In the genomic region with DNA sequence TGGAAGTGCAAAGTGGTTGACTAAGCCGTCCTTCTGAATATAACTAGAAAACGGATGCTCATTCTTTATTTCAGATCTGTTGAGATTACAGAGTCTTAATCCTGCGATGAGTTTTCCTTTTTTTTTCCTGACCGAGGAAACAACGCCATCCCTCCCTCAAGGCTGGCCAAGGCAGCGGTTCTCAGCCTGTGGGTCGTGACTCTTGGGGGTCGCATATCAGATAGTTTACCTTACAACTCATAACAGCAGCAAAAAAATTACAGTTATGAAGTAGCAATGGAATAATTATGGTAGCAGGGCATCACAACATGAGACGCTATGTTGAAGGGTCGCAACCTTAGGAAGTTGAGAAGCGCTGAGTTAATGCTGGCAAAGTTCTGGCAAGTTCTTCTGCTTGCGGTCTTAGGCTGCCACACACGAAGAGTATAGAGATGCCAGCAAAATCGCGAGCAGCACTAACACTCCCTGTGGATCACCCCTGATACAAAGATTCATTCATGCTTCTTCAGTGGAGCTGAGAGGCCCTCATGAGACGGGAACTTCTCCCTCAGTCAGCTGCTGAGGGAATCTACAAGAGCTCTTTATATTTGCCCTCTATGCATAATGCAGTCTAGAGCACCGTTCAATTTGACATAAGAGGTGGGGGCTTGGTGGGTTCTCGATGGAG, we compare ENCODE assay signal across 9 mouse cellular contexts. TPM values are rescaled to one million over a fixed set of nuclear protein-coding genes. Genes with fewer than 3 reads are reported as not detected.
A peak's percentile ranks its signal among the peaks of the same experiment; 100 is the strongest.
DNase-seq lines count a peak whose midpoint lies in the region; ATAC-seq and TF ChIP-seq lines count a peak whose summit lies in the region.
"Had no signal": no experiment of that assay in that cellular context is flagged by ENCODE, and none has a peak within 500 bp of the region (broad histone marks: within the 10 kb centered on the region; RNA-seq: fewer than 3 reads in every experiment).

No protein-coding gene starts in this region.

- H3K79me2 ChIP-seq in heart, adult 2 months (replicated peaks; ENCODE audit: control insufficient read depth, insufficient read depth, low read length): no peaks in the 10 kb centered on the region
- peaks cover 44% of the 10 kb centered on the region for H3K79me2 ChIP-seq in CH12.LX (replicated peaks; ENCODE audit: control insufficient read depth, extremely low read depth, insufficient read depth, poor library complexity, severe bottlenecking)

- in situ Hi-C loops in CH12.LX (cut with MboI; ENCODE audit: low pct_ligation_motif_present, low pct_unique_long_range_greater_than_20kb, low sequenced_read_pairs): loop anchor here (5.0 kb wide), 1 partner anchor 107 kb away; no protein-coding TSS in a partner anchor

- no peaks in the 10 kb centered on the region for H3K9me3 ChIP-seq in CH12.LX (replicated peaks; ENCODE audit: low read length)
- H3K9me3 ChIP-seq in forebrain, embryonic 15.5 days: no peaks in the 10 kb centered on the region
- no peaks in the 10 kb centered on the region for H3K9me3 ChIP-seq in liver, embryonic 15.5 days (replicated peaks)

- ATAC-seq in forebrain, embryonic 15.5 days (replicated peaks): peak; percentile 65
- ATAC-seq in liver, embryonic 15.5 days (ENCODE audit: insufficient read depth): no peak

- 31% methylated on average over 18 of the region's 18 CpGs for WGBS in heart, adult 2 months
- WGBS in forebrain, embryonic 15.5 days: 46% methylated on average over 18 of the region's 18 CpGs
- 47% methylated on average over 18 of the region's 18 CpGs for WGBS in liver, embryonic 15.5 days (ENCODE audit: insufficient replicate concordance)

- no peaks in the 10 kb centered on the region for H3K36me3 ChIP-seq in heart, adult 2 months (ENCODE audit: control insufficient read depth, insufficient read depth, low read length)
- H3K36me3 ChIP-seq in CH12.LX (replicated peaks in 1 of 2; ENCODE audit: control insufficient read depth in 1 of 2, insufficient read depth in 1 of 2, low read length in 1 of 2): peaks cover 18 to 28% of the 10 kb centered on the region in 2 experiments
- H3K36me3 ChIP-seq in forebrain, embryonic 15.5 days: no peaks in the 10 kb centered on the region
- H3K36me3 ChIP-seq in liver, embryonic 15.5 days (replicated peaks): peaks cover 31% of the 10 kb centered on the region

- no peaks in the 10 kb centered on the region for H3K27me3 ChIP-seq in heart, adult 2 months (ENCODE audit: control insufficient read depth, insufficient read depth, low read length)
- no peaks in the 10 kb centered on the region for H3K27me3 ChIP-seq in CH12.LX (replicated peaks)
- no peaks in the 10 kb centered on the region for H3K27me3 ChIP-seq in forebrain, embryonic 15.5 days
- no peaks in the 10 kb centered on the region for H3K27me3 ChIP-seq in liver, embryonic 15.5 days

- peak overlapping the region; percentile 25 for H3K4me2 ChIP-seq in CH12.LX (ENCODE audit: insufficient read depth, low read depth, poor library complexity, severe bottlenecking)
- peak overlapping the region; percentile 44 for H3K4me2 ChIP-seq in forebrain, embryonic 15.5 days (replicated peaks)
- H3K4me2 ChIP-seq in liver, embryonic 15.5 days: peak overlapping the region; percentile 70

- DNase-seq in heart, adult 2 months: no peak
- no peak for DNase-seq in heart, postnatal 25 days (ENCODE audit: low spot score)
- no peak for DNase-seq in CH12.LX (ENCODE audit: extremely low read depth)
- DNase-seq in ovary, postnatal 36 days (ENCODE audit: low spot score): no peak
- DNase-seq in cerebellum, adult 11 months: no peak
- no peak for DNase-seq in urinary bladder, adult 2 months (ENCODE audit: low spot score)

- H3K27ac ChIP-seq in heart, adult 2 months: peak overlapping the region; percentile 28; the same call in 1 of the 2 replicates
- H3K27ac ChIP-seq in CH12.LX (ENCODE audit: insufficient read depth, low read depth): no peak overlapping the region
- H3K27ac ChIP-seq in forebrain, embryonic 15.5 days (replicated peaks): peak overlapping the region; percentile 54; the same call in 1 of the 2 replicates
- peak overlapping the region; percentile 19; the same call in 1 of the 2 replicates for H3K27ac ChIP-seq in liver, embryonic 15.5 days (replicated peaks)

- peak overlapping the region; percentile 13 for H3K9ac ChIP-seq in heart, adult 2 months (ENCODE audit: low read depth, low read length)
- H3K9ac ChIP-seq in CH12.LX (ENCODE audit: insufficient read depth, low read depth): 0 out of 2 replicates have a peak overlapping the region, but pooled peaks have one; percentile 15
- peak overlapping the region; percentile 9; the same call in 1 of the 2 replicates for H3K9ac ChIP-seq in forebrain, embryonic 15.5 days (replicated peaks)
- 0 out of 2 replicates have a peak overlapping the region, but pooled peaks have one; percentile 35 for H3K9ac ChIP-seq in liver, embryonic 15.5 days

- no peaks in the 10 kb centered on the region for H3K4me1 ChIP-seq in heart, adult 2 months (ENCODE audit: control insufficient read depth, insufficient read depth, low read length)
- peaks cover 4 to 39% of the 10 kb centered on the region in 2 experiments for H3K4me1 ChIP-seq in CH12.LX (ENCODE audit: control insufficient read depth in 1 of 2, insufficient read depth in 2 of 2)
- H3K4me1 ChIP-seq in forebrain, embryonic 15.5 days: peaks cover 19% of the 10 kb centered on the region
- peaks cover 41% of the 10 kb centered on the region for H3K4me1 ChIP-seq in liver, embryonic 15.5 days (replicated peaks)

- dilution Hi-C loops in CH12.LX (cut with MboI; ENCODE audit: extremely low pct_ligation_motif_present, extremely low pct_unique_long_range_greater_than_20kb, low sequenced_read_pairs): no loop called here

- peak overlapping the region; percentile 62 for H3K4me3 ChIP-seq in heart, adult 2 months
- H3K4me3 ChIP-seq in CH12.LX (replicated peaks in 1 of 3; ENCODE audit: low read depth in 2 of 3, low read length in 2 of 3, poor library complexity in 1 of 3): peak overlapping the region in 1 of 3 experiments; percentile 71
- H3K4me3 ChIP-seq in forebrain, embryonic 15.5 days: peak overlapping the region; percentile 61
- peak overlapping the region; percentile 51 for H3K4me3 ChIP-seq in liver, embryonic 15.5 days (replicated peaks)

- TF ChIP-seq RAD21 in CH12.LX (IDR thresholded peaks at IDR 0.05; ENCODE audit: low read depth, low read length): no peak

- intact Hi-C loops in heart, adult 2 months (cut with DNase I): no loop called here
- intact Hi-C loops in heart, postnatal 25 days (cut with DNase I): no loop called here

- no peak for TF ChIP-seq EP300 in heart, adult 2 months (IDR thresholded peaks at IDR 0.05; ENCODE audit: insufficient read depth, low read depth, low read length)
- no peak for TF ChIP-seq EP300 in CH12.LX (IDR thresholded peaks at IDR 0.05; ENCODE audit: low read length)

- no peak for TF ChIP-seq POLR2A in heart, adult 2 months (IDR thresholded peaks at IDR 0.05; ENCODE audit: insufficient read depth, low read depth, low read length)
- no peak for TF ChIP-seq POLR2A in CH12.LX (IDR thresholded peaks at IDR 0.05; ENCODE audit: low read depth, low read length)

- TF ChIP-seq CTCF in heart, adult 2 months (IDR thresholded peaks at IDR 0.05): no peak
- TF ChIP-seq CTCF in CH12.LX (conservative IDR thresholded peaks at IDR 0.05 in 1 of 2, IDR thresholded peaks at IDR 0.05 in 1 of 2; ENCODE audit: low read depth in 2 of 2, low read length in 2 of 2): no peak

TF ChIP-seq in CH12.LX, 34 proteins besides CTCF, POLR2A, EP300 and RAD21 (continues in another document):
- TF ChIP-seq USF2 (conservative IDR thresholded peaks at IDR 0.05; ENCODE audit: low read depth, low read length): no peak
- no peak for TF ChIP-seq UBTF (IDR thresholded peaks at IDR 0.05; ENCODE audit: low read depth, low read length)
- no peak for TF ChIP-seq ETS1 (conservative IDR thresholded peaks at IDR 0.05; ENCODE audit: low read depth, low read length)
- no peak for TF ChIP-seq ZC3H11A (IDR thresholded peaks at IDR 0.05; ENCODE audit: low read depth, low read length)
- TF ChIP-seq JUND (conservative IDR thresholded peaks at IDR 0.05; ENCODE audit: low read depth, low read length): no peak
- no peak for TF ChIP-seq MAZ (IDR thresholded peaks at IDR 0.05; ENCODE audit: low read depth, low read length)
- TF ChIP-seq TCF12 (IDR thresholded peaks at IDR 0.05; ENCODE audit: low read depth, low read length): no peak
- TF ChIP-seq PAX5 (IDR thresholded peaks at IDR 0.05; ENCODE audit: low read length): no peak
- no peak for TF ChIP-seq GABPA (IDR thresholded peaks at IDR 0.05; ENCODE audit: insufficient replicate concordance, low read depth, low read length)
- no peak for TF ChIP-seq CHD2 (IDR thresholded peaks at IDR 0.05; ENCODE audit: low read length)
- no peak for TF ChIP-seq BHLHE40 (IDR thresholded peaks at IDR 0.05; ENCODE audit: low read depth, low read length)
- TF ChIP-seq TBP (conservative IDR thresholded peaks at IDR 0.05; ENCODE audit: low read depth, low read length): no peak

RNA-seq across cellular contexts. Expression of a gene that starts 0.6 kb away (rescaled TPM):
- total RNA-seq in heart, adult 2 months (2021): 1 to 10 TPM; 1.4 to 2.3 TPM
- 0.27 and 0.56 TPM in 2 replicates for polyA plus RNA-seq in heart, adult 2 months (2012; rRNA removed)
- 1 to 10 TPM; 4.2 to 4.6 TPM for total RNA-seq in heart, postnatal 25 days (2021)
- total RNA-seq in CH12.LX (2012; rRNA removed): 400 and 420 TPM in 2 replicates
- 385 and 423 TPM in 2 replicates for total RNA-seq in CH12.LX (2014; rRNA removed)
- 422 and 444 TPM in 2 replicates for polyA plus RNA-seq in CH12.LX (2012; ENCODE audit: insufficient read length, low read depth)
- polyA plus RNA-seq in forebrain, embryonic 15.5 days (2015; fragmentation: Nextera tagmentation; extraction: Ambion mirVana): 126 and 141 TPM in 2 replicates
- 182 and 184 TPM in 2 replicates for polyA plus RNA-seq in liver, embryonic 15.5 days (2015; fragmentation: Nextera tagmentation; extraction: Ambion mirVana)
- 4.7 and 6.0 TPM in 2 replicates for polyA plus RNA-seq in urinary bladder, adult 2 months (2012; rRNA removed)

RNA-seq across cellular contexts. Expression of a gene that starts 16.4 kb away (rescaled TPM):
- 10 to 100 TPM; 81.8 to 84.2 TPM for total RNA-seq in heart, adult 2 months (2021)
- polyA plus RNA-seq in heart, adult 2 months (2012; rRNA removed): 163 and 216 TPM in 2 replicates
- 10 to 100 TPM; 87.8 to 99.7 TPM for total RNA-seq in heart, postnatal 25 days (2021)
- total RNA-seq in CH12.LX (2012; rRNA removed): 0.04 and 0.21 TPM in 2 replicates
- not detected in 2 replicates for total RNA-seq in CH12.LX (2014; rRNA removed)
- polyA plus RNA-seq in CH12.LX (2012; ENCODE audit: insufficient read length, low read depth): 0.16 and 0.20 TPM in 2 replicates
- polyA plus RNA-seq in forebrain, embryonic 15.5 days (2015; fragmentation: Nextera tagmentation; extraction: Ambion mirVana): 138 and 142 TPM in 2 replicates
- polyA plus RNA-seq in liver, embryonic 15.5 days (2015; fragmentation: Nextera tagmentation; extraction: Ambion mirVana): 249 and 305 TPM in 2 replicates
- polyA plus RNA-seq in urinary bladder, adult 2 months (2012; rRNA removed): 248 and 341 TPM in 2 replicates

RNA-seq across cellular contexts. Expression of a gene that starts 41.8 kb away (rescaled TPM):
- total RNA-seq in heart, adult 2 months (2021): under 1 TPM; 0.27 to 0.31 TPM
- polyA plus RNA-seq in heart, adult 2 months (2012; rRNA removed): 0.94 and 1.6 TPM in 2 replicates
- total RNA-seq in heart, postnatal 25 days (2021): 1 to 10 TPM in 1 of 2 experiments, under 1 TPM in 1; 0.52 to 1.1 TPM
- total RNA-seq in CH12.LX (2012; rRNA removed) (0.47 and 0.50 TPM in 2 replicates), CH12.LX (2014; rRNA removed) (not detected in 2 replicates)
- polyA plus RNA-seq in CH12.LX (2012; ENCODE audit: insufficient read length, low read depth): not detected in 2 replicates
- polyA plus RNA-seq in forebrain, embryonic 15.5 days (2015; fragmentation: Nextera tagmentation; extraction: Ambion mirVana): 0.62 and 0.84 TPM in 2 replicates
- not detected in 2 replicates for polyA plus RNA-seq in liver, embryonic 15.5 days (2015; fragmentation: Nextera tagmentation; extraction: Ambion mirVana)
- polyA plus RNA-seq in urinary bladder, adult 2 months (2012; rRNA removed): 0.55 and 0.87 TPM in 2 replicates
- polyA plus RNA-seq: C2C12 had no signal

Comparison
In these comparisons a context has a peak if more than half of its experiments do, and no peak if none do; other contexts are left out.
1. RNA of a gene that starts 0.6 kb away (polyA plus RNA-seq): 422 to 444 TPM in CH12.LX, 182 to 184 TPM in liver, embryonic 15.5 days and 126 to 141 TPM in forebrain, embryonic 15.5 days; 4.7 to 6.0 TPM in urinary bladder, adult 2 months and 0.27 to 0.56 TPM in heart, adult 2 months; every median in the first group is over 10 times any median in the second.
2. RNA of a gene that starts 16.4 kb away (polyA plus RNA-seq): 249 to 305 TPM in liver, embryonic 15.5 days, 248 to 341 TPM in urinary bladder, adult 2 months, 163 to 216 TPM in heart, adult 2 months and 138 to 142 TPM in forebrain, embryonic 15.5 days; 0.16 to 0.20 TPM in CH12.LX; every median in the first group is over 100 times any median in the second.
3. Peak in every context shown above with its lines, with median percentiles within 50 percentile points of each other: H3K9ac ChIP-seq and H3K4me2 ChIP-seq.